Mouse (Mus musculus) lung, postnatal 0 days (tissue): ENCODE measurements around the gene Rbpj. TPM values are rescaled to one million over a fixed set of nuclear protein-coding genes. Genes with fewer than 3 reads are reported as not detected.

Experiments used
- ATAC-seq: fragments of 200-750 bp; cut with Nextera tagmentation; 2 replicates; pipeline ENCODE4 v1.8.0; 2017; ENCODE audit warnings: moderate library complexity
- DNase-seq: peaks from one replicate; pipeline ENCODE4 v3.0.0-alpha.2; 2016; ENCODE audit warnings: low spot score
- H3K27ac ChIP-seq: fragments of 300-500 bp; sonication (generic); 2 replicates; pipeline ENCODE4 v1.5.1; 2014; ENCODE audit warnings: antibody characterized with exemption, mild to moderate bottlenecking, low read length, mixed read lengths
- H3K27me3 ChIP-seq: fragments of 300-500 bp; sonication (generic); replicated peaks from 2 replicates; pipeline ENCODE4 v1.6.1; 2014; ENCODE audit warnings: low read length, mixed read lengths; ENCODE audit not compliant: insufficient read depth
- H3K36me3 ChIP-seq: fragments of 300-500 bp; sonication (generic); 2 replicates; pipeline ENCODE4 v1.6.1; 2014; ENCODE audit warnings: low read length, mixed read lengths; ENCODE audit not compliant: insufficient read depth
- H3K4me1 ChIP-seq: fragments of 300-500 bp; sonication (generic); 2 replicates; pipeline ENCODE4 v1.6.1; 2014; ENCODE audit warnings: antibody characterized with exemption, low read depth, low read length, mixed read lengths; ENCODE audit not compliant: insufficient read depth
- H3K4me2 ChIP-seq: fragments of 300-500 bp; sonication (generic); replicated peaks from 2 replicates; pipeline ENCODE4 v1.6.1; 2014; ENCODE audit warnings: low read depth, mild to moderate bottlenecking, low read length, moderate library complexity, mixed read lengths
- H3K4me3 ChIP-seq: fragments of 300-500 bp; sonication (generic); 2 replicates; pipeline ENCODE4 v1.5.1; 2014; ENCODE audit warnings: low read depth, low read length
- H3K9ac ChIP-seq: fragments of 300-500 bp; sonication (generic); replicated peaks from 2 replicates; pipeline ENCODE4 v1.6.1; 2014; ENCODE audit warnings: low read depth, mild to moderate bottlenecking
- H3K9me3 ChIP-seq: fragments of 300-500 bp; sonication (generic); 2 replicates; pipeline ENCODE4 v1.6.1; 2016; ENCODE audit warnings: low read length, mixed read lengths
- CTCF ChIP-seq: IDR thresholded peaks from 2 replicates; pipeline ENCODE4 v1.5.1; 2016; ENCODE audit warnings: antibody characterized with exemption, mild to moderate bottlenecking
- EP300 ChIP-seq: IDR thresholded peaks from 2 replicates; pipeline ENCODE4 v1.6.1; 2016; ENCODE audit warnings: antibody characterized with exemption, mild to moderate bottlenecking, control low read depth
- WGBS: fragments of 180-500 bp; shearing (Covaris S2); extraction: QIAGEN DNeasy Blood & Tissue Kit; methylation state at CpG from one replicate; pipeline ENCODE4 v1.1.7; 2014; 5-methylcytosine and 5-hydroxymethylcytosine counted together
- polyA plus RNA-seq: library from polyadenylated mRNA; unstranded; fragments of >200 nt; fragmentation: Nextera tagmentation; extraction: Ambion mirVana; gene quantifications from 2 replicates; pipeline ENCODE4 v1.2.1, GENCODE M21; 2015

The Rbpj gene
- polyA plus RNA-seq, 1 experiment from 2014 or later: 22.7 TPM

- TF ChIP-seq CTCF (peak; percentile 6; the same call in 1 of the 2 replicates), EP300 (no peak)
- Histone ChIP-seq H3K9me3 (no peaks in the 10 kb centered on the region), H3K9ac (peak overlapping the region; percentile 88), H3K27me3 (no peaks in the 10 kb centered on the region), H3K27ac (peak overlapping the region; percentile 99), H3K4me3 (peak overlapping the region; percentile 83), H3K4me1 (peaks cover 3% of the 10 kb centered on the region; the same call in 1 of the 2 replicates), H3K36me3 (no peaks in the 10 kb centered on the region), H3K4me2 (peak overlapping the region; percentile 97)
- DNase-seq (peak; percentile 42), ATAC-seq (peak; percentile 1; the same call in 1 of the 2 replicates)
- WGBS: 1% methylated on average over 20 of the region's 67 CpGs
Observed at GRCm38 (mm10) chr5:53590875-53591682, 125.1 kb downstream of the Rbpj start.

GRCm38 (mm10) chr5:53591683-53592050 lies 125.7 kb downstream of the Rbpj start:
- 4% methylated on average over 8 of the region's 8 CpGs for WGBS

GRCm38 (mm10) chr5:53593080-53593688 lies 127.2 kb downstream of the Rbpj start:
- Histone ChIP-seq H3K27me3 (no peaks in the 10 kb centered on the region), H3K4me1 (peaks cover 3% of the 10 kb centered on the region; the same call in 1 of the 2 replicates), H3K4me3 (no peak overlapping the region), H3K9ac (no peak overlapping the region), H3K4me2 (no peak overlapping the region), H3K36me3 (no peaks in the 10 kb centered on the region), H3K9me3 (no peaks in the 10 kb centered on the region), H3K27ac (no peak overlapping the region)
- WGBS: 73% methylated on average over 5 of the region's 5 CpGs
- no peak for DNase-seq
- TF ChIP-seq CTCF (peak; percentile 21; the same call in 1 of the 2 replicates), EP300 (no peak)
- ATAC-seq: no peak

More at GRCm38 (mm10) chr5:53591683-53592050, 125.7 kb downstream of the Rbpj start:
- H3K36me3 ChIP-seq: no peaks in the 10 kb centered on the region
- H3K4me1 ChIP-seq: peaks cover 3% of the 10 kb centered on the region; the same call in 1 of the 2 replicates
- H3K4me3 ChIP-seq: peak overlapping the region; percentile 83
- ATAC-seq (no peak), DNase-seq (no peak)
- H3K27ac ChIP-seq: peak overlapping the region; percentile 99; the same call in 1 of the 2 replicates
- no peak for TF ChIP-seq EP300
- TF ChIP-seq CTCF: 0 out of 2 replicates have a peak, but pooled peaks have one; percentile 21
- peak overlapping the region; percentile 88 for H3K9ac ChIP-seq
- H3K9me3 ChIP-seq: no peaks in the 10 kb centered on the region
- H3K4me2 ChIP-seq: peak overlapping the region; percentile 97
- H3K27me3 ChIP-seq: no peaks in the 10 kb centered on the region

- Histone ChIP-seq H3K4me3 (no peak overlapping the region), H3K9ac (no peak overlapping the region), H3K4me2 (no peak overlapping the region; the same call in 1 of the 2 replicates), H3K27ac (no peak overlapping the region), H3K4me1 (peaks cover 3% of the 10 kb centered on the region; the same call in 1 of the 2 replicates), H3K27me3 (no peaks in the 10 kb centered on the region), H3K9me3 (no peaks in the 10 kb centered on the region), H3K36me3 (no peaks in the 10 kb centered on the region)
- TF ChIP-seq EP300 (no peak), CTCF (peak; percentile 75)
- WGBS: 18% methylated on average over 4 of the region's 4 CpGs
- peak; percentile 75 for DNase-seq
- ATAC-seq: no peak
Observed at GRCm38 (mm10) chr5:53594274-53594673, 128.3 kb downstream of the Rbpj start.

GRCm38 (mm10) chr5:53598510-53598909 lies 132.6 kb downstream of the Rbpj start:
- peak; percentile 59 for TF ChIP-seq CTCF
- no peak for TF ChIP-seq EP300
- peak; percentile 74 for DNase-seq

GRCm38 (mm10) chr5:53599116-53599515 lies 133.2 kb downstream of the Rbpj start:
- H3K4me3 ChIP-seq: no peak overlapping the region
- no peaks in the 10 kb centered on the region for H3K9me3 ChIP-seq
- WGBS: 100% methylated on average over 1 of the region's 1 CpGs
- H3K27ac ChIP-seq: no peak overlapping the region
- H3K9ac ChIP-seq: no peak overlapping the region
- DNase-seq (no peak), ATAC-seq (no peak)
- TF ChIP-seq CTCF (no peak), EP300 (no peak)
- H3K4me1 ChIP-seq: no peaks in the 10 kb centered on the region
- H3K36me3 ChIP-seq: no peaks in the 10 kb centered on the region
- no peak overlapping the region for H3K4me2 ChIP-seq
- no peaks in the 10 kb centered on the region for H3K27me3 ChIP-seq

More at GRCm38 (mm10) chr5:53598510-53598909, 132.6 kb downstream of the Rbpj start:
- Histone ChIP-seq H3K9me3 (no peaks in the 10 kb centered on the region), H3K4me3 (no peak overlapping the region), H3K27ac (no peak overlapping the region), H3K4me2 (no peak overlapping the region), H3K27me3 (no peaks in the 10 kb centered on the region), H3K9ac (no peak overlapping the region), H3K36me3 (no peaks in the 10 kb centered on the region), H3K4me1 (no peaks in the 10 kb centered on the region)
- ATAC-seq: no peak
